Mouse (Mus musculus) bone marrow, adult 2 months (tissue): ENCODE results near the gene Svop. TPM values are rescaled to one million over a fixed set of nuclear protein-coding genes. Genes with fewer than 3 reads are reported as not detected.

Experiments used
- H3K27ac ChIP-seq: fragments of 200-500 bp; 2 replicates; pipeline ENCODE4 v1.5.1; 2012; ENCODE audit warnings: low read depth, mild to moderate bottlenecking, control low read depth, inconsistent platforms, low read length; ENCODE audit not compliant: control insufficient read depth, poor library complexity, insufficient read depth
- H3K4me1 ChIP-seq: fragments of 200-500 bp; 2 replicates; pipeline ENCODE4 v1.6.1; 2011; ENCODE audit warnings: low read length; ENCODE audit not compliant: control insufficient read depth, insufficient read depth
- H3K4me3 ChIP-seq: fragments of 200-500 bp; replicated peaks from 2 replicates; pipeline ENCODE3; 2011; ENCODE audit warnings: mild to moderate bottlenecking, low read depth, low read length, control low read depth; ENCODE audit not compliant: control insufficient read depth
- CTCF ChIP-seq: fragments of 200-500 bp; IDR thresholded peaks from 2 replicates; pipeline ENCODE4 v1.5.1; 2011; ENCODE audit warnings: low read length, control low read depth; ENCODE audit not compliant: control insufficient read depth, insufficient read depth
- POLR2A ChIP-seq: fragments of 200-500 bp; IDR thresholded peaks from 2 replicates; pipeline ENCODE4 v1.6.1; 2011; ENCODE audit warnings: low read depth, mild to moderate bottlenecking, control low read depth, low read length, borderline replicate concordance; ENCODE audit not compliant: control insufficient read depth
- WGBS: fragments of 180-500 bp; shearing (Covaris S2); methylation state at CpG from one replicate; pipeline ENCODE4 v1.1.7; 2018; 5-methylcytosine and 5-hydroxymethylcytosine counted together
- polyA plus RNA-seq: library from polyadenylated mRNA; stranded (reverse); fragments of >200 nt; gene quantifications from 2 replicates; pipeline ENCODE4 v1.2.4, GENCODE M21; 2011; ENCODE audit warnings: low replicate concordance; ENCODE audit not compliant: missing spikeins, insufficient read depth, insufficient read length

Svop gene
- polyA plus RNA-seq, 1 experiment: not detected

GRCm38 (mm10) chr5:114131521-114131840 lies 40.1 kb upstream of the Svop start:
- no peak for TF ChIP-seq POLR2A
- 0 out of 2 replicates have a peak, but pooled peaks have one; percentile 4 for TF ChIP-seq CTCF
- peak overlapping the region; percentile 49 for H3K27ac ChIP-seq
- H3K4me1 ChIP-seq: no peaks in the 10 kb centered on the region; the same call in 1 of the 2 replicates
- peak overlapping the region; percentile 65 for H3K4me3 ChIP-seq
- WGBS: under 1% methylated on average over 15 of the region's 15 CpGs

GRCm38 (mm10) chr5:114130698-114131520 lies 39.5 kb upstream of the Svop start:
- Histone ChIP-seq H3K27ac (peak overlapping the region; percentile 49), H3K4me3 (peak overlapping the region; percentile 65), H3K4me1 (no peaks in the 10 kb centered on the region; the same call in 1 of the 2 replicates)
- under 1% methylated on average over 87 of the region's 87 CpGs for WGBS
- no peak for TF ChIP-seq CTCF
- peak; percentile 41; the same call in 1 of the 2 replicates for TF ChIP-seq POLR2A

- H3K4me1 ChIP-seq: no peaks in the 10 kb centered on the region; the same call in 1 of the 2 replicates
- 1% methylated on average over 29 of the region's 29 CpGs for WGBS
- H3K27ac ChIP-seq: peak within 1 kb of the TSS; percentile 49; the same call in 1 of the 2 replicates
Observed at GRCm38 (mm10) chr5:114130211-114130605, 38.8 kb upstream of the Svop start, which contains the start of gene Ung. TSS of gene Ung (plus strand) at chr5:114130386.

GRCm38 (mm10) chr5:114129550-114130210 lies 38.3 kb upstream of the Svop start:
- TF ChIP-seq CTCF (no peak), POLR2A (no peak)
- H3K4me1 ChIP-seq: no peaks in the 10 kb centered on the region; the same call in 1 of the 2 replicates
- H3K4me3 ChIP-seq: no peak overlapping the region

More at GRCm38 (mm10) chr5:114130211-114130605, 38.8 kb upstream of the Svop start, which contains the start of gene Ung:
- TF ChIP-seq CTCF: no peak
- TF ChIP-seq POLR2A: no peak
- H3K4me3 ChIP-seq: peak within 1 kb of the TSS; percentile 65

GRCm38 (mm10) chr5:114127374-114128349 lies 36.3 kb upstream of the Svop start, which contains the start of gene Alkbh2:
TSS of gene Alkbh2 (minus strand) at chr5:114128218.
- TF ChIP-seq POLR2A (peak; percentile 40; the same call in 1 of the 2 replicates), CTCF (peak; percentile 94)
- Histone ChIP-seq H3K4me1 (no peaks in the 10 kb centered on the region; the same call in 1 of the 2 replicates), H3K27ac (peak within 1 kb of the TSS; percentile 0; the same call in 1 of the 2 replicates), H3K4me3 (peak within 1 kb of the TSS; percentile 74)
- 2% methylated on average over 69 of the region's 69 CpGs for WGBS

More at GRCm38 (mm10) chr5:114129550-114130210, 38.3 kb upstream of the Svop start:
- WGBS: 80% methylated on average over 15 of the region's 15 CpGs
- no peak overlapping the region for H3K27ac ChIP-seq

GRCm38 (mm10) chr5:114126499-114127244 lies 35.3 kb upstream of the Svop start:
- TF ChIP-seq CTCF (no peak), POLR2A (no peak)
- Histone ChIP-seq H3K4me1 (no peaks in the 10 kb centered on the region; the same call in 1 of the 2 replicates), H3K27ac (no peak overlapping the region), H3K4me3 (no peak overlapping the region)
- WGBS: 74% methylated on average over 7 of the region's 7 CpGs

- Histone ChIP-seq H3K4me1 (no peaks in the 10 kb centered on the region; the same call in 1 of the 2 replicates), H3K4me3 (no peak overlapping the region), H3K27ac (no peak overlapping the region)
- WGBS: 79% methylated on average over 3 of the region's 3 CpGs
- no peak for TF ChIP-seq CTCF
- no peak for TF ChIP-seq POLR2A
Observed at GRCm38 (mm10) chr5:114126008-114126407, 34.6 kb upstream of the Svop start.
